Mouse (Mus musculus) brown adipose tissue, adult 24 weeks (tissue): ENCODE measurements around the gene Zbtb20. TPM values are rescaled to one million over a fixed set of nuclear protein-coding genes. Genes with fewer than 3 reads are reported as not detected.

Experiments
- H3K27ac ChIP-seq: fragments of 200-500 bp; replicated peaks from 2 replicates; pipeline ENCODE4 v1.5.1; 2012; ENCODE audit warnings: low read depth, mild to moderate bottlenecking, low read length
- H3K4me1 ChIP-seq: fragments of 200-500 bp; 2 replicates; pipeline ENCODE4 v1.6.1; 2012; ENCODE audit warnings: low read length, mixed read lengths; ENCODE audit not compliant: control insufficient read depth, insufficient read depth, insufficient read length
- H3K4me3 ChIP-seq: fragments of 200-500 bp; 2 replicates; pipeline ENCODE4 v1.5.1; 2012; ENCODE audit warnings: low read depth, mild to moderate bottlenecking, low read length, moderate library complexity; ENCODE audit not compliant: insufficient read depth
- polyA plus RNA-seq: library from polyadenylated mRNA; stranded (reverse); fragments of >200 nt; gene quantifications from 2 replicates; pipeline ENCODE4 v1.2.4, GENCODE M21; 2012; ENCODE audit not compliant: missing spikeins, insufficient read depth, insufficient read length

Zbtb20 gene
- polyA plus RNA-seq, 1 experiment, result 30.7 TPM

DNA sequence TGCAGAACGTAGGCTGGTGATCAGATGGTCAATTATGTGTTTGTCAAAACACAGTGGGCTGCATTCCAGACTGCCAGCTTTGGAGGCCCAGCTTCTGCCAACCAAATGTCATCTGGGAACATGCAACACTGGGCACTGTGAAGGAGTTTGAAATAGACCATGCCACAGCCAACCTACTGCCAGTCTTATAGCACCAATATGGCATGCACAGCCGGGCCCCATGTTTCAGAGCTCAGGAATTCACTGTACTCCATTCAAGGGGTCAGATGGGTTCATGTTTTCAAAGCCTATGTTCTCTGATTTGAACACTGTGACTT is 591.0 kb downstream of the Zbtb20 start:
- H3K4me3 ChIP-seq, result no peak overlapping the region
- peaks cover 23% of the 10 kb centered on the region for H3K4me1 ChIP-seq
- peak overlapping the region; percentile 73 for H3K27ac ChIP-seq

DNA sequence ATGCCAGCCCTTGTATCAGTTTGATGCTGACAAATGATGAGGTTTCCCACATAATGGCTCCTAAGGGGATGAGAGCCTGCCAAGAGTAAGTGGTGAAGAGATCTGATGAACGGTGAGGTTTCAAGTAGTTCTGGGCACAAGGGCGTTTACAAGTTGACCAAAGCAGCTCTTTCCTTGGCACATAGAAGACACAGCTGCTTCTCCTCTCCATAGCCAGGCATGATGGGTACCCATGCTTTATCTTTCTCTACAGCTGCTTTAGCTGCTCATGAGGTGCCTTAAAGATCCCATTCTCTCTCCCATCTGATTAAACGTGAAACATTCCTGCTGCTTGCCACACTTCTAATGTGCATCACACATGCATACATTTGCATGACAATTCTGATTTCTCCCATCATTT is 595.4 kb downstream of the Zbtb20 start:
- no peak overlapping the region for H3K27ac ChIP-seq
- no peaks in the 10 kb centered on the region; the same call in 1 of the 2 replicates for H3K4me1 ChIP-seq
- no peak overlapping the region for H3K4me3 ChIP-seq

DNA sequence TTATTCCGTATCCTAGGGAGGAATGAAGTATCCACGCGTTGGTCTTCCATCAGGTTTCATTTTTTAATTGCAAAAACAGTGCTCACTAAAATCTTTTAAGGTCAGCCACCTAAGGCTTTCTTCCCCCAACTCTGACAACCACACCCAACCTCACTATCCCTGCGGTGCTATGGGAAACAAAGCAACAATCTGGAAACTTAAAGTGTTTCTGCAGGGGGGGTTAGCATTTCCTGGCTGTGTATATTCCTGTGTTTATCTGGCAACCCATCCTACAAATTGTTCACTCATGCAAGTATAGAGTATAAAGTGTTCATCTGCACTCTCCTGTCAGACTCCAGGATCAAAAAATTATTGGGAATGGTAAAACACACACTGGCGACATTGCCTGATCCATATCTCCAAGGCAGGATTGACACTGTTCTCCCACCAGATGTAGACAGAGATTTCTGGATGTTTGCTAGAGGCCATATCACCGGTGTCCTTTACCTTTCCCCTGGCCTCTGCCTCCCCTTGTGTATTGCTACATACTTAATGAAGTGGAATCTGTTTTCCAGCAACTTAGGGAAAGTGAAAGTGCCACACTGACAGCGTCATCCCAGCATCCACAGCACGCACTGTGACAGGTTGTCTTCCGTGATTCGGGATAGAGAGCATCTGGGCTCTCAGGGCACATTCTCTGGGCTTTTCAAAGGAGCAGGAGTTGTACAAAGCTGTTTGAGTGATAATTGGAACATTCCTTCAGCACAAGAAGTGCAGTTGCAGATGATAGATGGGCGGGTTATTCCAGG is 599.5 kb downstream of the Zbtb20 start:
- Histone ChIP-seq H3K27ac (peak overlapping the region; percentile 73), H3K4me1 (peaks cover 10% of the 10 kb centered on the region), H3K4me3 (peak overlapping the region; percentile 40)

DNA sequence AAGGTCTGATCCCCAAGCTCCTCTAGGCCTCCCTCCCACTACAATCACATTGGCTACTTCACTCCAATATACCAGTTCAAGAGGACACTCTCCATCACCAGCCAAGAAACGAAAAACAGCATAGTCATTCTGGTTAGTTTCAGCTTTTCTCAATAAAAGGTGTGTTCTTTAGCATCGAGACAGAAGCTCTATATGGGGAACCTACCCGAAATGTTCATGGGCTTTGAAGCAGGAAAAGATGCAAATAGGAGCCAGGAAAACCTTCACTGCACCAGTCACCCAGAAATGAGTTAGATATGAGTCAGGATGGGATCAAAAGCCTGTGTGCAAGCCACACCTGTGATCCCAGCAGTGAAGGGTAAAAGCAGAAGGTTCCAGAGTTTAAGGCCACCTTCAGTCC is 601.2 kb downstream of the Zbtb20 start:
- Histone ChIP-seq H3K4me3 (no peak overlapping the region), H3K4me1 (peaks cover 16% of the 10 kb centered on the region), H3K27ac (no peak overlapping the region)

DNA sequence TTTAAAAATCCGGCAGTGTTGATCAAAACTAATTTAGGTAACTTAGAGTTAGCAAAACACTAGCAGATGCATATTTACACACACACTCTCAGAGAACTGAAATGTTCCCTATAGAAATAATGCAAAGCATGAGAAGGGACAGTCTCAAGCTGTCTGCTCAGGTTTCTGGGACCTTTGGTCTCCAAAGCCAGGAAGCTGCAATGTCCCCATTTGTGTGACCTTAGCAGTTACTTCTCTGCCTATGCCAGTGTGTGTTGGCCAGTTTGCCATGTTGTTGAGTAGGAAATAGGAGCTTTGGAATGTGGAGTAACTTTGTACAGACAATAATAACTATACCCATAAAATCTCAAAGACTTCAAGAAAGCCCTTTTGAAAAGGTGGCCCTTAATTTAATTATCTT is 602.7 kb downstream of the Zbtb20 start:
- Histone ChIP-seq H3K27ac (0 out of 2 replicates have a peak overlapping the region, but pooled peaks have one; percentile 42), H3K4me1 (peaks cover 16% of the 10 kb centered on the region), H3K4me3 (no peak overlapping the region)

DNA sequence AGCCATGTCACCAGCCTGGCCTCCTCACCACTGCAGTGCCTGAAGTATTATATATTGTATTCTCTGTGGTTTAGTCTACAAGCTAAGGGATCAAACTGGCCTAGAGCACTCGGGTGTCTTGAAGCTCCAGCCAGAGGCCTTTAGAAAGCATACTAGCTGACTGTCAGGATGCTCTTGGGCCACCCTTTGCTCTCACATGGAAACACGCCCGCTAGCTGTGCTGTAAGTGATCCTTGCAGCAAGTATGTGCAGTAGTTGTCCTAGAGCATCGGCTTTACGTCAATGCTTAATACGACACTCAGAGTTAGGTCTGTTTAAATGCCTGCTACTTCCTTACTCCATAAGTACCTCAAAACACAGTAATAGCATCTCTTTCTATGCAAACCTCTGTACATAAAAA is 604.9 kb downstream of the Zbtb20 start:
- Histone ChIP-seq H3K4me3 (no peak overlapping the region), H3K27ac (0 out of 2 replicates have a peak overlapping the region, but pooled peaks have one; percentile 2), H3K4me1 (peaks cover 16% of the 10 kb centered on the region)

DNA sequence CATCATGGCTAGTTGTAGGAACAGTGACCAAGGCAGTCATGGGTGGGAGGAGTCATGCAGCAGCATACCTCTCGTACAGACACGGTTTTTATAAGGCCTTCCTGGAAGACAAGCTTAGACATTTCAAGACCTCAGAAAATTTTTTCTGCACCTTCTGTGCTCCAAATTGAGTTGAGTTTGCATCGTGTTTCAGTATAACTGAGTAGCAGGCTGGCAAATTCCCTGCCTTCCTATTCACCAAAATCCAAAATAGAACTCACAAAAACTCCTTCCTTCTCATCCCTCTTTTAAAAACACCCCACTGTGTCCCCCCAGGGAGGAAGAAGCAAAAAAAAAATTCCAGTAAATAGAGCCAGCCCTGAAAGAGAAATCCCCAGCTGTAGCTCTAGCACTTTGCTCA is 606.4 kb downstream of the Zbtb20 start:
- Histone ChIP-seq H3K4me3 (no peak overlapping the region), H3K4me1 (peaks cover 16% of the 10 kb centered on the region), H3K27ac (no peak overlapping the region)

DNA sequence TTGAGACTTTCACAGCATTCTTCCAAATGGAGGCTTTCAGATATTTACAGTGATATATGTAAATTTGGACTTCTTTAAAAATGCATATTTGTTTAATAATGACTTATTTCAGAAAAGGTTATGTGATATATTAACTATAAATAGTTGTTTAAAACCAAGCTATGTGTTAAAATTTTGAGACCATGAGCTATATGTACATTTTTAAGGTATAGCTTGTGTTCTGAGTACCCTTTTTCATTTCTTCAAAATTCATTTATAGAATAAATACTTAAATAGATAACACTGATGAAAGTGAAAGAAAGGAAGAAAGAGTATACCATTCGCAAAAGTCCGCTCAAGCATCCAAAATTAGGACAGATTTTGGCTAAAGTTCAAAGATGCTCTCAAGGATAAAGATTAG is 607.1 kb downstream of the Zbtb20 start:
- peaks cover 14% of the 10 kb centered on the region for H3K4me1 ChIP-seq
- H3K4me3 ChIP-seq, result no peak overlapping the region
- H3K27ac ChIP-seq, result no peak overlapping the region

DNA sequence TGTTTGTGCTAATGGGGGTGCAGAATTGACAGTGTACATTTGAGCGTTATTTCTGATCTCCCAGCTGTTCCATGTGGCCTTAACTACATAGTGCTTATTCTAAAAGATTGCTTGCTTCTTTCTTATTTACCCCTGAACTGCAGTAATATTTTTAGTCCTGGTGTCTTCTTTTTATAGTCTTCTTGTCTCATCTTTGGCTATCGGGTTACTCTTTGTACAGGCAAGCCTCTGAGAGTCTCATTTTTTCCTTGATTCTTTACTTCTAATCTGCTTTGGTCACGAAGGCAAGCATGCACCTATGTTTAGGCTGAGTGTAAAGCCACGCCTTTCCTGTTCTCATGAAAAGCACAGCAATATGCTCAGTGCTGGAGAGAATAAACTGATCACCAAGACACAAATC is 608.7 kb downstream of the Zbtb20 start:
- no peak overlapping the region for H3K27ac ChIP-seq
- H3K4me3 ChIP-seq, result no peak overlapping the region
- H3K4me1 ChIP-seq, result peaks cover 7% of the 10 kb centered on the region

DNA sequence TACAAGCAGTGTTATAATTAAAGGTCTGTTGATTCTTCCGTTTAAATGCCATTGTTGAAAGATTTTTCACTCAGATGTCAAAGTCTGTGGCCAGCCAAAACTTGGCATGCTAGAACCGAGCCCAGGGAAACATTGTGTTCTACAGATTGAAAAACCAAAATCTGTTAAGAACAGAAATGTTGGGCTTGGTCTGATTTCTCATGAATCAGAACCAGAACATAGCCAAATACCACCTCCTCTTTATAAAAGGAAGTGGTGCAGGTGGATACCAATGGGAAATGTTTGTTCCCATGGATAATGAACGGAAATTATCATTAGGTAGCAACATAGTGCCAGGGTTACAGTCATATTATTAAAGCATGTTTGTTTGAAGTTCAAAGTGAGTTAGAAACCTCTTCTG is 613.7 kb downstream of the Zbtb20 start:
- Histone ChIP-seq H3K4me3 (no peak overlapping the region), H3K4me1 (no peaks in the 10 kb centered on the region), H3K27ac (no peak overlapping the region)

DNA sequence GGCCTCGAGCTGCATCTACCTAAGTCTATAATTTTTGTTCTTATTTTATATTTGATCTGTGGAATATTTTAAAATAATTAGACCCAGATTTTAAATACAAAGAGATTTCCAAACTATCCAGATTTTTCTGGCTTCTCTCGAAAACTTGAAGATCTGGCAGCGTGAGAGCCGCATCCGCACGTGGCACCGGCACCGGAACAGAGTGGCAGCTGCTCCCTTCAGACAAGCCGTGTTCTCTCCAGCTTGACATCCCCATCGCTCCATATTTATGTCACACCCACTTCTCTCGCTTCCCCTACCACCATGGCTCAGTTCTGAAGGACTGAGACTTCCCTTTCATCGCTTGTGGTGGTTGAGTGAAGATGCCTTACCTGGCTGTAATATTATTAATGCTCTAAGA is 614.3 kb downstream of the Zbtb20 start:
- no peaks in the 10 kb centered on the region for H3K4me1 ChIP-seq
- no peak overlapping the region for H3K4me3 ChIP-seq
- no peak overlapping the region for H3K27ac ChIP-seq

DNA sequence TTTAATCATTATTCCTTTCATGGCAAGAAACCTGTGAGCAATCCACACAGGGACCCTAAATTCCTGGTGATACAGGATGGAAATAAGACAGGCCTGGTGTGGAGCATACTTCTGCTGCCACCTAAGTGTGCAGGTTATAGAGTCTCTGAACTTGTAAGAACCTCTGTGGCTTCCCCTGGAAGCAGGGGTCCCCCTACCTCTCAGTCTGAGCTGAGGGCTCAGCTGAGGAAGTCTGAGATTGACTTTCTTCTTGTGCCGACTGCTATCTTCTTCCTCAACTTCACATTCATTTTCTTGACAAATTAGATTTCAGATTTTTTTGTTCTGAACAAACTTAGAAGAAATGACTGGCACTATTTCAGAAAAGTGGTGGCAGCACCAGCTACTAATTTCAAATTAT is 617.2 kb downstream of the Zbtb20 start:
- Histone ChIP-seq H3K27ac (0 out of 2 replicates have a peak overlapping the region, but pooled peaks have one; percentile 6), H3K4me3 (no peak overlapping the region), H3K4me1 (peaks cover 13% of the 10 kb centered on the region)

DNA sequence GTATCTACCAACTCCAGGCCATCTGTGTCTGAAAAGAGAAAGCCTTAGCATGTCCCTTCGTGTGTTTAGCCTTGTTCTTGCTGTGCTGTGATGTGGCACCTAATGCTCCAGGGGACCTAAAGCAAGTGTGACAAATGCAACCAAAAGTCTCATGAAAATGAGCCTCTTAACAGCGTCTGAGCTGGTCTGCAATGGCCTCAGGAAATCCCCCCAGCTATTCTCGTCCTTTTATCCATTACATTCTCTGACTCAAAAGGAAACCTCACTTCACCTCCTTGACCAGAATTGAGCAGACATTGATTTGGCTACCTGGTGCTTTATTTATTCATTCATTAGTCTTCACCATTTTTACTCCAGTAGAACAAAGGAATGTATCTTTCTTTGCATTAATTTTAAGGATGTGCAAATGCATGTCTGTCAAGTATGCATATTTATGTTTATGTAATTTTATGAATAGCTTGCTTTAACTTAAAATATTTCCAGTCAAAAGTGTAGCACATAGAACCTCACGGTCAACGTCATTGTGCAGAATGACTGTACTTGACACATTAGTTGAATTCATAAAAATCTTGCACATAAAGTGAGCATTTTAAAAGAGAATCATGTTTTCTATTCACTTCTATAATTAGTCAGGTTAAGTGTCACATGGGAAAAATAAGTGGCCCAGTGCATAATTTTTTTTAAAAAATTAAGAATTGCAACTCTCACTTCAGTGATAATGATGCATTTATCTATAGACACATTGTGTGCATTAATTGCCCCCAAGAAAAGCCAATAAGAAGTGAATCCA is 618.1 kb downstream of the Zbtb20 start:
- peaks cover 13% of the 10 kb centered on the region for H3K4me1 ChIP-seq
- no peak overlapping the region for H3K27ac ChIP-seq
- H3K4me3 ChIP-seq, result no peak overlapping the region

DNA sequence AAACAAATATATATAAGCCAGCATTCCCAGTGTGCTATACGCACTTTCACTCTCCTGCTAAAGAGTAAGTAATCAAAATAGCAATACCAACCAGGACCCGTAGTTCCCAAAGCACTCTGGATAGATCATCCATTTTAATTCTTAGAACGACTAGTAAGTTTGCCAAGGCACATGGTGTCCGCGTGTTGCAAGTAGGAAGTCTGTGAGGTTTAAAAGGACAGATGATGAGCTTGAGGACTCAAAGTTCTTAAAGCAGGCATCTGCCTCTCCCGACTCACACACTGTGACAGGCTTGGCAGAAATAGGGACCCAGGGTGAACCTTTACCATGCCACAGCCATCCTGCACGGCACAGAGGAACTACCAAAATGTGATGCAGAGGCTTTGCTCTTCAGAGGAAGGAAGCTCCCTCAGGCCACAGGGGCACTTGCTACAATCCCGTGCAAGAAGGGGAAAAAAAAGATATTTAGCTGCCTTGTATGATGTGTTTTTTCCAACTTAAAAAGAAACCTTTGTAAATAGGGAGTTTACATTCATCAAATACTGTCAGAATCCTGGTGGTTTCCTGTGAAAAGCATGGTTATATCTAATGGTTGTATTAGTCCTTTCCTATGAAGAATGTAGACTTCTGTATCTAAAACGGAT is 619.6 kb downstream of the Zbtb20 start:
- H3K4me1 ChIP-seq, result peaks cover 19% of the 10 kb centered on the region
- no peak overlapping the region for H3K4me3 ChIP-seq
- H3K27ac ChIP-seq, result no peak overlapping the region

DNA sequence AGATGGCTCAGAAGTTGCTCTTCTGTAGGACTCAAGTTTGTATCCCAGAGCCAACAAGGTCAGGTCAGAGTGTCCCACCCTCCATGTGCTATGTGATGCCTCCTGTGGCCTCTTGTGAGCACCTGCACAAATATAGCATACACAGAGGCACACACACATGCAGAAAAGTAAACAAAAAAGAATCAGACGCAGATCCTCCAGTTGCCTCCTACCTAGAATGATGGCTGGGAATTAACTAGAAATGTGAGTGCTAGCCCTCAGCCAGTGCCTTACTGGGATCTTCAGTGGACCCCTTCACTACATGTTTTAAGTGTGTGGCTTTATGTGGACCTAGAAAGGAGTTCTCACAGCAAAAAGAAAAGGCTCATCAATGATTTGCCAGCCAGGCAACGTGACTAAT is 621.4 kb downstream of the Zbtb20 start:
- H3K4me3 ChIP-seq, result no peak overlapping the region
- peak overlapping the region; percentile 24; the same call in 1 of the 2 replicates for H3K27ac ChIP-seq
- peaks cover 21% of the 10 kb centered on the region for H3K4me1 ChIP-seq
